Mouse (Mus musculus) NIH3T3 (cell line): ENCODE measurements at regions not wholly inside any gene's neighbourhood (a gene's known extent, or its start where the extent isn't known, plus 50 kb on each side); places are given as distances from the start of the nearest gene placed in this dataset.

Experiments used
- DNase-seq: peaks from one replicate; pipeline ENCODE4 v3.0.0-alpha.2; 2012; ENCODE audit warnings: low read depth

GRCm38 (mm10) chr7:133376833-133377484 lies 225.0 kb downstream of the Tex36 start:
- DNase-seq = no peak

GRCm38 (mm10) chr7:133372695-133373094 lies 229.3 kb downstream of the Tex36 start:
- DNase-seq = no peak

DNA sequence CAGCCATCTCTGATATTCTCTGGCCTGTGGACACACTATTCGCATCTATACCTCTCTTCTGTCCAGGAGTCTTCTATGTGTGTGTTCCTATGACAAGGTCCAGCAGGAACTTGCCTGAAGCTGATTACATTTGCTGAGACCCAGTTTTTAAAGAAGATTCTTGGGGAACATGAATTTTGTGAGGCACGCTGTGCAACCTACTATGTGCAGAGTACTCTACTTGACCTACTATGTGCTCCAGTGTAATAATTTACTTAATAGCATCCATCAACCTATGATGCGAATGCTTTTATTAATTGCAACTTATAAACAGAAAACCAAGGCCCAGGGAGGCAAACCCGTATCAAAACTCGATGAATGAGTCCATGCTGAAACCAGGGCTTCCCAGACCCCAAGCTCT lies 231.4 kb downstream of the Tex36 start:
- DNase-seq = no peak

- DNase-seq = no peak
Observed at GRCm38 (mm10) chr7:133364601-133365000, 237.4 kb downstream of the Tex36 start.

DNA sequence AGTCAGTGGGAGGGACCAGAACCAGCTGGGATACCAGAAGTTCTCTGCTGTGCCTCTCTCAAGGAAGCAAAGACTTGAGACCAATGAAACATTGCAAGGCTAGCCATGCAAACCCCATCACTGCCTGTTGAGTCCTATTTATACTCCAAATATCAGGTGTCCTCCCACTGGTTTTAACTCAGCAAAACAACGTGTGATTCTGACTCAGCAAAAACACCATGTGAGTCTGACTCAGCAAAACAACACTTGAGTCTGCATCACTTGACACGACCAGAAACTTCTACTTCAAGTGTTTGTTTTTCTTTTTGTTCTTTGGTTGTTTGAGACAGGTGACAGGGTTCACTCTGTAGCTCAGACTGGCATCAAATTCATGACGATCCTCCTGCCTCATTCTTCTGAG lies 204.6 kb upstream of the Ctbp2 start:
- peak; percentile 68 for DNase-seq

DNA sequence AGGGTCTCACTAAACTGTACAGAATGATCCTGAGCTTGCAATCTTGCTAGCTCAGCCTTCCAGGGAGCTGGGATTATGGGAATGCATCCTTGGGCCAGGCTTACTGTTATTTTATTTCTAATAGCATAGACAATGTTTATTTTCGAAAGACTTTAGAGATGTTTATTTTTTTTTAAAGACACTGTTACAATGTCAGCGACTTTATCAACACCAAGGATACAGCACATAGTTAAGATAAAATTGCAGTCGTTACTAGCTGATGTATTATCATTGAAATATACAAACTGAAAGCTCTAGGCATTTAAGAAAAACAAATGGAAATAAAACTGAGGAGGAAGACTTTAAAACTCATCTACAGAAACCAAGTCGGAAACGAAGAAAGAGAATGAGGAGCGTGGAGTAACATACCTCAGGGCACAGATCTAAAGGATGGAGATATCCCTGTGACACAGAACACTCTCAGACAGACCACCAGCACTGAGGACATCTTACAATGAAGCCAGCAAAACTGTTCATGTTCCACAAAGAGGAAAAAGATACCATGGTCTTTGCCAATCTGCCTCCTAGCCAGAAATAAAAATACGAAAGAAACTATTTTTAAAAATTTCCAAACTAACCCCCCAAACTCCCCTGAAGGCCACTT lies 201.5 kb upstream of the Ctbp2 start:
- DNase-seq = no peak

GRCm38 (mm10) chr7:133323955-133324354 lies 199.8 kb upstream of the Ctbp2 start:
- DNase-seq = no peak

- no peak for DNase-seq
Observed at GRCm38 (mm10) chr7:133317511-133317910, 193.4 kb upstream of the Ctbp2 start.

GRCm38 (mm10) chr7:133316701-133317475 lies 192.7 kb upstream of the Ctbp2 start:
- no peak for DNase-seq

DNA sequence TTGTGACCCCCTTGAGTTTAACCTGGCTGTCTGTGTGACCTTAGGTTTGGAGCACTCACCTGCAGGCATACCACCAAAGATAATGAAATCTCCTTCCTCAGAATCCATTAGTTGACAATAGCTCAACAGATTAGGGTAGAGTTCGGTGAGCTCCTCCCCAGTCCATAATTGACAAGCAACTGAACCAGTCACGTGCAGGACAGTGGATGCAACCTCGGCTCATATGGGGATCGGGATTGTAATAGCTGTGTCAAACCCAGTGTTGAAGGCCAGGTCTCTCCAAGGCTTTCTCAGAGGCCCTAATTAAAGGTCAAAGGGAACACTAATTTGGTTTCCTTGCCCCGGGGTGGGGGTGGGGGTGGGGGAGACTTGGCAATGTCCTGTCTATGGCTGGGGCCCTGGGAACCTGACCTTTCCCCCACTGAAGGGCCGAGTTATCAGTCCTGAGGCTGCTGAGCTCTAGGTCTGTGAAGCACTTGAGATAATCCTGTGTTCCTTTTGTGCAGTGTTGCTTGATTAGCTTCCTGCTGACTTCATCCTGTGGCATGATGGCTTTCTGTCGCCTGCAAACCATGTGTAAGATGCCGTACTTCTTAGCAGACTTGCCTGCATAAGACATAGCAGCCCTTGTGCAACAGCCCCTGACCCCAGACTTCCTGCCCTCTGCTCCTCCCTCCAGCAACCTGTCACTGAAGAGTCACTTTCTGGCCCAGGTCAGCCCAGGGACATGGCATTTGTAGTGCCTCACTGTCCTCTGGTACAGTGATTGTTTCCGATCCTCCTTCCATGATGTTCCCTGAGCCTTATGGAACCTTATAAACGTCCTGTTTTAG lies 191.3 kb upstream of the Ctbp2 start:
- no peak for DNase-seq

DNA sequence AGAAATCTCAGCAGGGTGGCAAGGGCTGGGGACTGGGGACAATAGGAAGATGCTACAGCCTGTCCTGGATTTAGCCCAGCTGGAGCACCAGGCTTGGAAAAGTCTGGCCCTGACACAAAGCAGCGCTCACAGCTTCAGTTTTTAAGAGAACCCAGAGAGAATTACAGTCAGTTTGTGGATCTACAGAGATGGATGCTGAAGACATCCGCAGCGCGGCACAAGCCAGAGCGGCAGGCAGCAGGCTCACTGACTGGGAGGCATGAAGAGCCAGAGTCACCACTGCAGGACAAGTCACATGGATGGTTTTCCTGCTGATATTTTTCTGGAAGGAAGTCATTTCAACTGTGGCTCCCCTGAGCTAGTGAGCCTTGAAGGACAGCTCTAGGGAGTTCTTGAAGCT lies 189.0 kb upstream of the Ctbp2 start:
- DNase-seq = no peak

DNA sequence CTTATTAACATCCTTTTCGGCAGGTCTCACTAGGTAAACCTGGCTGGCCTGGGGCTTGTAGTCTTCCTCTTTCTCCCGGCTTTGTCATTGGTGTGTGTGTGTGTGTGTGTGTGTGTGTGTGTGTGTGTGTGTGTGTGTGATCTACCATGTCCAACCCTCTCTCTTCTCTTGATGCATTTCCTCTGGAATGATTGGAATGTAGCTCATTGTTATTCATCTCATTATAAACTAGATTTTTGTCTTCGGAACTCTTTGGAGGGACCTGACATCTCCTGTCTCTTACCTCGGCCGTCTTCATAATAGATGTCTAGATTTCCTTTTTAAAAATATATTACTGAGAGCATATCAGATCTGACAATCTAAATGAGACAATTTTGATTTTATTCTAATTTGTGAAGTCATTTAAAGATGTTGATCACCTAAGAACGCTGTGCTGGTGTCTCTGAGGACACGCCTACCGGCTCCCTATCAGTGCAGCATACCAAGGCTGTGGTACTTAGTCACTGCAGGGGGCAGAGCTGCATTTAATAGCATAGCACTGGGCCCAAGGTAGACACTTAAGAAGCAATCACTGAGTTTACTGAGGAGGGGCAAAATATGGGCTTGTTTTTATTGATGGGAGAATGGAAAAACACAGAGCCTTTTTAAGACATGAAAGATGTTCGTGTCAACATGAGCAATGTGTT lies 187.1 kb upstream of the Ctbp2 start:
- no peak for DNase-seq

- peak; percentile 25 for DNase-seq
Observed at GRCm38 (mm10) chr7:133304461-133304860, 180.3 kb upstream of the Ctbp2 start.

DNA sequence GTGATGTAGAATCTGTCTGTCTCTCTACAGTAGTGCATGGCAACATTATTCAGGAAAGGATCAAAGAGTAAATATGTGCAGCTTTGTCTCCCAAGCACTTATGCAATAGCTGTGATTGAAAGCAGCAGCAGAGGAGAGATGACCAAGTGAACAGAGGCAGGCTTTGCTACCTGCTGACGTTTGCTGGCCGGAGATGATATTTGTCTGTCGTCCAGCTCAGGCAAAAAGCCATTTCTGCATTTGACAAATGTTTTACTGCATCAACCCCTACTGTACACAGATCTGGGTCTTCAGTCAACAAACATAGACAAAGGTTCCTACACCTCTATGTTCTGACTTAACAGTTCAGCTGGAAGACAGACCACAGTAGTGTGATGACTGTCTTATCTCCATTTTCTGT lies 166.3 kb upstream of the Ctbp2 start:
- DNase-seq = no peak

DNA sequence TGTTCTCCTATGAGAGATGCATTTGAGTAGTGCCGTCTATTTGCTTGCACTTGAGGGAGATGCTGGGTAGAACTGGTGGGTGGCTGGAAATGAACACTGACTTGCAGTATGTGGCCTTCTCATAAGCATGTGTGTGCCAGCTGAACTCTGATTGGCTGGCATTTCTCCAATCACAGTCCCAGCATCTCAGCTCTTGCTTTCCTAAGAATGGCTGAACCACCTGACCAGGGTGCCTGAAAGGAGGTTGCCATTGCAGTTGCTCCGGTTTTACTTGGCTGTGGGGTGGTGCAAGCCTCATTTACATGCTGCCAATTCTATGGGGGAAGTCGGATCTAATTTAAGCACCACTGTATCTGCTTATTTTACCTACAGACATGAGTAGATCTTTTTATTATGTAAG lies 164.1 kb upstream of the Ctbp2 start:
- DNase-seq = no peak

DNA sequence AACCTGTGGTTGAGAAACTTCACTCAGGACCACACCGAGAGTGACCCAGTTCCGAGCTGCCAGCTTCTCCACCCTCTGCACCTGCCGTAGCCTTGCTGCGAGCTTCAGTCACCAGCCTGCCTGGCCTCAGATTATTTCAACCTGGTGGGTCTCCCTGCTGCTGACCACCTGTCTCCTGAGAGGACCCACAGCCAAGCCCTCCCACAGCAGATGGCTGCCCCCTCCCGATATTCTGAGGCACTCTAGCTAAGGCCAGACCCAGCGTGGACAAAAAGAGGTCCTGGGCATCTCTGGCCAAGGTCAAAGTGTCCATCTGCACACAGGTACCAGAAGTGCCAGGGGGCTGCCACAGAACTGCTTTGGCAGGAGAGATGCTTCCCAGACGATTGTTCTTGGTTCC lies 162.7 kb upstream of the Ctbp2 start:
- DNase-seq = no peak

DNA sequence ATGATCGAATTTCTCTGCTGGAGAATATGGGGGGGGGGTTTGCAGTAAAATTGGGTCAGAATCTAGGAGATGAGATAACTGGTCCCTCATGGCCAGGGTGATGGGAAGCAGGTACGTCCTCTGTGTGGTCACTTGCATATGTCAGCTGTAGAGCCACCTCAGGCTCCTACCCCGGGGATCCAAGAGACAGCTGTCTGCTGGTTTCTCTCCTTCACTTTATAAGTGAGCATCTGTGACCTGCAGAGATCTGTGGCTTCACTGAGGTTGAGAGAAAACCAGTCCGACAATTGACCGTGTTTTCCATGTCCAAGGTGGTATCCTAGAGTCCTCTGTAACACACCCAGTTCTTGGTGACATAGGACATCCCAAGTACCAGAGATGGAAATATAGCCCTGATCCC lies 162.1 kb upstream of the Ctbp2 start:
- DNase-seq = no peak

DNA sequence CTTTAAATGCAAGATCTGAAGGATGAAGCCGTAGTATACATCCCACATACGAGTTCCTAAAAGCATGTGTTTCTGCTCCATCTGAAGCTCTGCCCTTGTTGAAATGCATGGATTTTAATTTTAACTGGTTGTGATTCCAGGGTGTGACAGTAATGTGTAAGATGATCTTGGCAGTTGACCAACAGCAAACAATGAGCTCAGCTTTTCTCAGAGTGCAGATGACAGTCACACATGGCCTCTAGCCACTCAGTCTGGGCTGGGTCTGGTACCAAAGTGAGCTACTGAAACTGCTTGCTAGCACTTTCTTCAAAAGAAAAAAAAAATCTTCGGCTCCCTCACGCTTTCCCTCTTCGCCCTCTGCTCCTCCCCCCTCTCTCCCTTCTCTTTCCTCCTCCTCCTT lies 138.0 kb upstream of the Ctbp2 start:
- no peak for DNase-seq

DNA sequence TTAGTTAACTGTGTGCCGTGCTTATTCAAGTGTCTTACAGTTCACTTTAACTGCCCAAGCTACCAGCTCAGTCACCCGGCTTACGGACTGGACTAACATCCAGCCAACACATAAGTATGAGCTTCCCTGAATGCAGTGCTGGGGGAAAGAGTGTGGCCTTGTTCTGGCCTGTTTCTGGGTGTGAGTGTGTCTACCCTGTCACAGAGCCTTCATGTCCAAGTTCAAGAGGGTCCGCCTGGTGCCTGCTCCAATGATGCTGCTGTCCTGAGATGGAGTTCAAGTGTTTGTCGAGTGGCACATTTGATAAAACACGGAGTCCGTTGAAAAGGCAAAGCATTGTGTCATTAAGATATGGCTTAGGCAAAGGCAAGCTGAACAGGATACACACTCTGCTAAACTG lies 135.0 kb upstream of the Ctbp2 start:
- no peak for DNase-seq

DNA sequence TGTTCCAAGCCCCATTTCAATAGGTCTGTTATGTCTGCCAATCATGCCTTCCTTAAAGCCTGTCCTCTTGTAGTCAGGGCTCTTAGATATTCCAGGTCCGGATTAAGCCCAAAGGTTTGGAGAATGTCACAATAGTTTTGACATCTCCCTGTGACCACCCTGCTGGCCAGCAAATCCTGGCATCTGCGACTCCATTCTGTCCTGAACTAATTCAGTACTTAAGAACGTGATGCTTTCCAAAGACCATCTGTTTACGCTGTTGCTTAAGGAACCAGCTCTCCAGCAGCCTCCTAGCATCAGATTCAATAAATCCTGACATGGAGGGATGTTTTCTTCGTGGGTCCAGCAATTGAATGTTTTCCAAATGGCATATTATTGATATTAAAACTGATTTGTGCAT lies 132.7 kb upstream of the Ctbp2 start:
- no peak for DNase-seq

DNA sequence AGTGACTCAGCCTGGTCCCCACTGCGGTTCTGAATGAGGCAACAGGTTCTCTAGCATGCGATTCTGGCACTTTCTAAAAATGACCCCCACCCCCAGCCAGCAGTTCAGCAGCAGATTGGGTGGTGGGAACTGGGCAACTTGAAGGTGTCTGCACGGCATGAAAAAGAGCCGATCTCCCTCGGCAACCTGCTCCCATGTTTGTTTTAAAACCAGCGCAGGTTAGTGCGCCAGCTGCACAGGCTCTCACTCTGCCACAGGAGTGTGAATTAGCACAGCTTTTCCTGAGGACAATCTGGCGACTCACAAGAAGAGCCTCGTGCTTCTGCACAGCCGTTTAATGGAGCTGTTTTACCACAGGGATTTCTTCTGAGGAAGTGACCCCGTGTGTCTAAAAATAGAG lies 120.4 kb upstream of the Ctbp2 start:
- DNase-seq = no peak

DNA sequence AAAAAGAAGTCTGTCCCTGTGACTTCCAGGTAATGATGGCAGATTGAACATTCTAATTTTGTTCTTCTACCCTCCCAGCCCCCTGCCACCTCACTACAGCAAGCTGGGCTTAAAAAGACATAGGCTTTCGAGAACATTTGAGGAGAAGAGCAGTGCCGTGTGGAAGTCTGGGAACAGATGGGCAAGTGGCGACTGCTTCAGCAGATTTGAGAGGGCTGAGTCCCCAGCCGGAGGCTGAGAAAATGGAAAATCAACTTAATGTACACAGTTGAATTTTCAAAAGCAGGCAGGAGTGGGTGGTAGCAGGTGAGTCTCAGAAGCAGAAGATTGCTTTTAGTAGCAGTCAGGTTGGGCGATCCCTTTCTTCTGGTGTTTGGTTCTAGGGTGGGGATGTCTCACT lies 110.2 kb upstream of the Ctbp2 start:
- DNase-seq = no peak
